Comparison of ENCODE assay signal across 10 mouse cellular contexts in genomic region chr8:77432726-77433125, GRCm38 (mm10).
A peak's percentile ranks its signal among the peaks of the same experiment; 100 is the strongest.
DNase-seq lines count a peak whose midpoint lies in the region; ATAC-seq and TF ChIP-seq lines count a peak whose summit lies in the region.
"Had no signal": no experiment of that assay in that cellular context is flagged by ENCODE, and none has a peak within 500 bp of the region (broad histone marks: within the 10 kb centered on the region; RNA-seq: fewer than 3 reads in every experiment).

No protein-coding gene starts in this region.

- H3K4me3 ChIP-seq in kidney, embryonic 15.5 days (replicated peaks) = no peak overlapping the region
- no peak overlapping the region for H3K4me3 ChIP-seq in bone marrow macrophage, adult 2 months (ENCODE audit: insufficient read depth, low read length)
- H3K4me3 ChIP-seq in embryonic fibroblast, embryonic 13.5 days (ENCODE audit: insufficient read depth, low read length) = no peak overlapping the region
- H3K4me3 ChIP-seq in midbrain, embryonic 13.5 days (replicated peaks) = no peak overlapping the region
- H3K4me3 ChIP-seq: neural tube, embryonic 12.5 days had no signal

- no peak overlapping the region for H3K9ac ChIP-seq in kidney, embryonic 15.5 days
- no peak overlapping the region; the same call in 1 of the 2 replicates for H3K9ac ChIP-seq in midbrain, embryonic 13.5 days (replicated peaks)
- H3K9ac ChIP-seq: neural tube, embryonic 12.5 days had no signal

- no peak overlapping the region for H3K4me2 ChIP-seq in kidney, embryonic 15.5 days
- peak overlapping the region; percentile 22; the same call in 1 of the 2 replicates for H3K4me2 ChIP-seq in midbrain, embryonic 13.5 days (replicated peaks)
- H3K4me2 ChIP-seq: neural tube, embryonic 12.5 days had no signal

- TF ChIP-seq POLR2A in bone marrow macrophage, adult 2 months (IDR thresholded peaks at IDR 0.05; ENCODE audit: borderline replicate concordance, low read depth, low read length) = no peak
- TF ChIP-seq POLR2A in embryonic fibroblast, embryonic 13.5 days (IDR thresholded peaks at IDR 0.05; ENCODE audit: low read depth, low read length) = no peak

- no peaks in the 10 kb centered on the region for H3K9me3 ChIP-seq in kidney, embryonic 15.5 days (replicated peaks)
- no peaks in the 10 kb centered on the region for H3K9me3 ChIP-seq in midbrain, embryonic 13.5 days
- H3K9me3 ChIP-seq: neural tube, embryonic 12.5 days had no signal

- H3K36me3 ChIP-seq in kidney, embryonic 15.5 days = peaks cover 14% of the 10 kb centered on the region; the same call in 1 of the 2 replicates
- no peaks in the 10 kb centered on the region for H3K36me3 ChIP-seq in midbrain, embryonic 13.5 days
- H3K36me3 ChIP-seq: neural tube, embryonic 12.5 days had no signal

- no peak for ATAC-seq in kidney, embryonic 15.5 days (replicated peaks; ENCODE audit: low FRiP score)
- peak; percentile 35; the same call in 1 of the 2 replicates for ATAC-seq in midbrain, embryonic 13.5 days

- no peak for TF ChIP-seq CTCF in bone marrow macrophage, adult 2 months (IDR thresholded peaks at IDR 0.05; ENCODE audit: low read depth, low read length)
- TF ChIP-seq CTCF in embryonic fibroblast, embryonic 13.5 days (IDR thresholded peaks at IDR 0.05; ENCODE audit: borderline replicate concordance, insufficient read depth, low read length) = no peak

- peaks cover 39% of the 10 kb centered on the region for H3K4me1 ChIP-seq in kidney, embryonic 15.5 days
- peaks cover 58% of the 10 kb centered on the region for H3K4me1 ChIP-seq in bone marrow macrophage, adult 2 months (ENCODE audit: control insufficient read depth, insufficient read depth, low read length)
- H3K4me1 ChIP-seq in embryonic fibroblast, embryonic 13.5 days (ENCODE audit: control insufficient read depth, insufficient read depth, low read length) = peaks cover 33% of the 10 kb centered on the region
- H3K4me1 ChIP-seq in midbrain, embryonic 13.5 days (replicated peaks) = peaks cover 21% of the 10 kb centered on the region

- no peaks in the 10 kb centered on the region for H3K27me3 ChIP-seq in kidney, embryonic 15.5 days
- H3K27me3 ChIP-seq in midbrain, embryonic 13.5 days = no peaks in the 10 kb centered on the region
- H3K27me3 ChIP-seq: neural tube, embryonic 12.5 days had no signal

- no peak for DNase-seq in kidney, postnatal 4 days
- no peak for DNase-seq in testis, postnatal 10 days (ENCODE audit: low spot score)
- DNase-seq in adrenal gland, postnatal 36 days = no peak
- DNase-seq: cerebellum, postnatal 36 days; right cerebral cortex, adult 18-20 months had no signal

- H3K27ac ChIP-seq in kidney, embryonic 15.5 days = peak overlapping the region; percentile 46
- H3K27ac ChIP-seq in bone marrow macrophage, adult 2 months (ENCODE audit: insufficient read depth, low read depth, low read length) = peak overlapping the region; percentile 42
- peak overlapping the region; percentile 7; the same call in 1 of the 2 replicates for H3K27ac ChIP-seq in embryonic fibroblast, embryonic 13.5 days (ENCODE audit: insufficient read depth, low read length)
- no peak overlapping the region for H3K27ac ChIP-seq in midbrain, embryonic 13.5 days
- H3K27ac ChIP-seq: neural tube, embryonic 12.5 days had no signal

- WGBS in kidney, embryonic 15.5 days = 57% methylated on average over 10 of the region's 10 CpGs
- 50% methylated on average over 10 of the region's 10 CpGs for WGBS in midbrain, embryonic 13.5 days
